Mouse (Mus musculus) neural tube, embryonic 11.5 days (tissue): Measurements from ENCODE around the gene Ptprd. TPM values are rescaled to one million over a fixed set of nuclear protein-coding genes. Genes with fewer than 3 reads are reported as not detected.

Experiments
- ATAC-seq: fragments of 200-750 bp; cut with Nextera tagmentation; 2 replicates; pipeline ENCODE4 v1.8.0; 2017; ENCODE audit warnings: moderate number of reproducible peaks, mild to moderate bottlenecking, moderate TSS enrichment, moderate library complexity; ENCODE audit not compliant: insufficient read depth, low FRiP score, low TSS enrichment
- DNase-seq: peaks from one replicate; pipeline ENCODE4 v3.0.0-alpha.2; 2015; ENCODE audit warnings: low spot score
- H3K27ac ChIP-seq: fragments of 300-500 bp; sonication (generic); 2 replicates; pipeline ENCODE4 v1.5.1; 2014; ENCODE audit warnings: low read depth, mild to moderate bottlenecking, low read length
- H3K27me3 ChIP-seq: fragments of 300-500 bp; sonication (generic); 2 replicates; pipeline ENCODE4 v1.6.1; 2014; ENCODE audit warnings: mild to moderate bottlenecking, low read length, mixed read lengths; ENCODE audit not compliant: control insufficient read depth, insufficient read depth
- H3K36me3 ChIP-seq: fragments of 300-500 bp; sonication (generic); 2 replicates; pipeline ENCODE4 v1.6.1; 2014; ENCODE audit warnings: mild to moderate bottlenecking, low read length, moderate library complexity, mixed read lengths; ENCODE audit not compliant: control insufficient read depth, insufficient read depth
- H3K4me1 ChIP-seq: fragments of 300-500 bp; sonication (generic); 2 replicates; pipeline ENCODE4 v1.6.1; 2014; ENCODE audit warnings: low read length, mixed read lengths; ENCODE audit not compliant: control insufficient read depth, insufficient read depth
- H3K4me2 ChIP-seq: fragments of 300-500 bp; sonication (generic); 2 replicates; pipeline ENCODE4 v1.6.1; 2014; ENCODE audit warnings: low read depth, mild to moderate bottlenecking, moderate library complexity
- H3K4me3 ChIP-seq: fragments of 300-500 bp; sonication (generic); 2 replicates; pipeline ENCODE4 v1.5.1; 2014; ENCODE audit warnings: low read depth, low read length
- H3K9ac ChIP-seq: fragments of 300-500 bp; sonication (generic); 2 replicates; pipeline ENCODE4 v1.6.1; 2014; ENCODE audit warnings: mild to moderate bottlenecking, low read length
- H3K9me3 ChIP-seq: fragments of 300-500 bp; sonication (generic); 2 replicates; pipeline ENCODE4 v1.6.1; 2016; ENCODE audit warnings: low read length; ENCODE audit not compliant: control insufficient read depth
- WGBS: fragments of 180-500 bp; shearing (Covaris S2); extraction: QIAGEN DNeasy Blood & Tissue Kit; methylation state at CpG from one replicate; pipeline ENCODE4 v1.1.7; 2014; 5-methylcytosine and 5-hydroxymethylcytosine counted together
- polyA plus RNA-seq: library from polyadenylated mRNA; unstranded; fragments of >200 nt; fragmentation: Nextera tagmentation; extraction: Ambion mirVana; gene quantifications from 2 replicates; pipeline ENCODE4 v1.2.1, GENCODE M21; 2014

The Ptprd gene
- polyA plus RNA-seq, 1 experiment from 2014 or later = 41.2 TPM

DNA sequence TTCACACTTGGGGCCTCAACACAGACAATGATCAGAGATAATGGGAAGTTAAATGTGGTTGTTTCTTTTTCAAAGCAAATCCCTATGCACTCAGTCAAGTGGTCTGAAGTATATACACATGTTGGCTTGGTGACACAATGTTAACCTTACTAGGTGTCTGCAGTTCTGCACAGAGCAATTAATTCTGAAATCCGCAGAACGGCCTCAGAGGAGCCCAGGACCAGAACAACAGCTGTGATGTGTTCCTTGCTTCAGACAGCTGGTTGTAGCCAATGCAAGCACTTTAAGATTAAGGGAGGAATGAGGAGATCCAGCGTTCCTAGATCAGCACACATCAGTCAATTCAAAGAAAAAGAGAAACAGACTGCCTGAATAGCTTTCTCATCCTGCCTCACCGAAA lies 1891.9 kb downstream of the Ptprd start:
- Histone ChIP-seq H3K27me3 (no peaks in the 10 kb centered on the region), H3K4me1 (peaks cover 2% of the 10 kb centered on the region; the same call in 1 of the 2 replicates), H3K27ac (no peak overlapping the region), H3K4me2 (no peak overlapping the region), H3K9ac (no peak overlapping the region), H3K9me3 (no peaks in the 10 kb centered on the region), H3K4me3 (no peak overlapping the region), H3K36me3 (no peaks in the 10 kb centered on the region)
- DNase-seq (no peak), ATAC-seq (no peak)
- 68% methylated on average over 4 of the region's 4 CpGs for WGBS

DNA sequence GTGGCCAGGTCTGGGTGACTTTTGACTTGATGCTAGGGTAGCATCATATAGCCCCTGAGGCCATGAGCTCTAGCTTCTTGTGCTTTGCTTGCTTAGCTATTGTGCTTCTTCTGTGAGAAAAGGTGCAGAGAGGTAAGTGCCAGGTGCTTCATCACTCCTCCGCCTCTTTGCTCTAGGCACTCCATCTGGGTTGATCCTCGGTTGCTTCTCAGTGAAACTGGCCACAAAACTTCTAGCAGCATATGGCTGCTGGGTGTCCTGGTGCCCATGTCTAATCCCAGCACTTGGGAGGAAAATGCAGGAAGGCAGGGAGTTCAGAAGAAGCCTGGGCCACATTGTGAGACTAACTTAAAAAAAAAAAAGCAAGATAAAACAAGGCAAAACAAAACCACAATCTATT lies 1895.8 kb downstream of the Ptprd start:
- H3K27me3 ChIP-seq = no peaks in the 10 kb centered on the region
- WGBS = 91% methylated on average over 2 of the region's 2 CpGs

DNA sequence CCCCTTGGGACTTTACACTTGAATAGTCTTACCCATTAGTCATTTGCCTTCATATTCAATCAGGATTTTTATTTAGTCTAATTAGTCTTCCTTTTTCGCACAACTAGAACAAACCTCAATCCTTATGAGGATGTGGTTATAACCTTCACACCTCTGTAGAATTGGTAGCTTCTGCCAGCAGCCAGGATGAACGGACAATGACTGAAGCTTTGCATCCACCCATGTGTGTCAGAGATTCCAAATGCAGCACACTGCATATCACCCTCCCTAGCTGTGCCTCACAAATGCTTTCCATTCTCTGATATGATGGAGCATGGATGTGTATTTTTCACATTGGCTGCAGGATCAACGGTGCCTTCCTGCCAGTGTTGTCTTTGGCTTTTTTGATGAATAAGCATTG lies 1898.0 kb downstream of the Ptprd start:
- Histone ChIP-seq H3K9ac (no peak overlapping the region), H3K4me1 (no peaks in the 10 kb centered on the region), H3K4me3 (no peak overlapping the region), H3K27me3 (no peaks in the 10 kb centered on the region), H3K9me3 (no peaks in the 10 kb centered on the region), H3K27ac (no peak overlapping the region; the same call in 1 of the 2 replicates), H3K36me3 (no peaks in the 10 kb centered on the region), H3K4me2 (no peak overlapping the region)
- ATAC-seq = no peak
- WGBS = 72% methylated on average over 3 of the region's 3 CpGs
- no peak for DNase-seq

More for the DNA sequence above, 1895.8 kb downstream of the Ptprd start:
- DNase-seq (no peak), ATAC-seq (no peak)
- no peaks in the 10 kb centered on the region for H3K36me3 ChIP-seq
- no peak overlapping the region for H3K9ac ChIP-seq
- no peak overlapping the region for H3K4me2 ChIP-seq
- H3K4me1 ChIP-seq = no peaks in the 10 kb centered on the region
- H3K4me3 ChIP-seq = no peak overlapping the region
- H3K9me3 ChIP-seq = no peaks in the 10 kb centered on the region
- no peak overlapping the region for H3K27ac ChIP-seq

DNA sequence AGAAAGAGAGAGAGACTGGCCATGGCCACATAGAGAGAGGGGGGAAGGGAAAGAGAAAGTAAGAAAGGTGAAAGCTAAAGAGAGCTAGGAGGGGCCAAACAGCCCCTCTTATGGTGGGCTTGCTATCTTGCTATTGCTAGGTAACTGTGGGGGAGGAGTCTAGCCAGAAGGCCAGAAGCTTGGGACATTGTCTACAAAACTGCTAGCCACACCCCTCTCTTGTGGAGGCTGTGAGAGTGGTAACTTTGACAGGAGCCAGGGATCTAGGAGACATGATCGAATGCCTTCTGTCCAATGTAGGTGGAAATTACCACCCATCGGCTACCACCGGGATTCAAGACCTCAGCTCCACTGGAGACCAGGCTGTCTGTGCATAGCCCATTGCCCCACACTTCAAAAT lies 1899.2 kb downstream of the Ptprd start:
- H3K4me2 ChIP-seq = no peak overlapping the region
- no peaks in the 10 kb centered on the region for H3K27me3 ChIP-seq
- H3K4me3 ChIP-seq = no peak overlapping the region
- ATAC-seq = no peak
- no peak overlapping the region for H3K27ac ChIP-seq
- no peak overlapping the region for H3K9ac ChIP-seq
- H3K36me3 ChIP-seq = no peaks in the 10 kb centered on the region
- 88% methylated on average over 3 of the region's 3 CpGs for WGBS
- no peak for DNase-seq
- H3K4me1 ChIP-seq = no peaks in the 10 kb centered on the region
- no peaks in the 10 kb centered on the region for H3K9me3 ChIP-seq

DNA sequence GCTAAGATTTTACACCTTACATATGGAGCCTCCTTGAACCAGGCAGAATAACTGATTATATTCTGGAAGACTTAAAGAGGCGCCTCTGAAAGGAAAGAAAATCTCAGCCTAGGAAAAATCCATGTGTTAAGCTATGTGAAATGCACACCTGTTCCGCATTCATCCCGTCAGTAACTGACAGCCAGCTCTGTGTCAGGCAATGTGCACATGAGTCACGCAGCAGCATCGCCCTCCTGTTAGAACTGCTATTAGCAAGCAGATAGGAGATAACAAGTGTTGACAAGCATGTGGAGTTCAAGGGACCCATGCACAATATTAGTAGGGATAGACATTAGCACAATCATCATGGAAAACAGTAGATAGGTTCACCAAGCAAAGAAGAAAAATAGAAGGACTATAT lies 1905.8 kb downstream of the Ptprd start:
- H3K4me1 ChIP-seq = no peaks in the 10 kb centered on the region
- no peak overlapping the region for H3K9ac ChIP-seq
- H3K27me3 ChIP-seq = no peaks in the 10 kb centered on the region
- ATAC-seq (no peak), DNase-seq (no peak)
- H3K4me2 ChIP-seq = no peak overlapping the region
- H3K36me3 ChIP-seq = no peaks in the 10 kb centered on the region
- H3K27ac ChIP-seq = no peak overlapping the region
- no peak overlapping the region for H3K4me3 ChIP-seq
- H3K9me3 ChIP-seq = no peaks in the 10 kb centered on the region
- WGBS = 90% methylated on average over 5 of the region's 5 CpGs

DNA sequence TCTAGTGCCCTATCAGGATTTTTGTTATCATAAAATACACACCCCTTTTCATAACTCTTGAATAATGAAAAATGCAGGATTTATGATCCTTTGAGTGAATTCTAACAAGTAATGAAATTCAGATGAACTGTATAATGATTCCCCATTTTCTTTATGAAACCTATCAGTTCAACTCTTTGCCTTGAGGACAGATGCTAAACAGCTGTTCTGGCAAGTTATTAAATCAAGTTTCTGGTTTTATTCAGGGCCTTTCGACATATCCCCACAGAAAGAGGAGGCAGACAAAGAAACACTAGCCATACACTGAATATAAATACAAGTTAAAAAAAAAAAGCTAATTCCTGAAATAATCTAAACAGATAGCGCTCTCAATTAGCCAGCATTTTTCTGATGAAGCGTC lies 1914.4 kb downstream of the Ptprd start:
- whole genome bisulfite sequencing = 87% methylated on average over 3 of the region's 3 CpGs
- Histone ChIP-seq H3K36me3 (no peaks in the 10 kb centered on the region), H3K9me3 (no peaks in the 10 kb centered on the region), H3K4me2 (no peak overlapping the region), H3K4me1 (no peaks in the 10 kb centered on the region), H3K9ac (no peak overlapping the region), H3K27me3 (no peaks in the 10 kb centered on the region), H3K4me3 (no peak overlapping the region), H3K27ac (no peak overlapping the region)
- DNase-seq (no peak), ATAC-seq (no peak)

DNA sequence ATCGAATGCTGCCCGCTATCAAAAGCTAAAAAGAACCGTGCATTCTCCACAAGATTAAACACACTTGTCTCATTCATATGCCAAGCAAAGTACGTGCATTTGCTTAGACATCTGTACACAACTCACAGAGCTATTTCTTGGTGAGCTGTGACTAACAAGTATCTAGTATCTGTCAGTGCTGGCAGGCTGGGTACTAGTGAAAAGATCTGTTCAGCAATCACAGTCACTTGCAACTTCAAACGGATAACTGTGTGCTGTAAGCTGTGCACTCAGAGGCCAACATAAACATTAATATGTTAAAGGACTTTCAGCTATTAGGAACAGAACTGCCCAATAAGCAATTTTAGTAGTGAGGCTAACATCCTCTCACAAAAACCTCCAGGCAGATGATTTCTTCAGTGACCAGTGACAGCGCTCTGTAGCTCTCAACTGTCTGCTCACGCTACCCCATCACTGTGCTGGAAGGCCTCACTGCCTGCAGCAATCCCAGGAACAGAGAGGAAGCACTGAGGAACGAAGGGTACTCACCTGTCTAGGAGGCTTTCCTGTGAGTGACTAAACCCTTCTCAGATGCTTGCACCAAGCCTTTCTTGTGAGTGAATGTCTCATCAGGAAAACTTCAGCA lies 1918.9 kb downstream of the Ptprd start:
- Histone ChIP-seq H3K4me3 (no peak overlapping the region), H3K27ac (no peak overlapping the region), H3K27me3 (no peaks in the 10 kb centered on the region), H3K36me3 (no peaks in the 10 kb centered on the region), H3K4me2 (no peak overlapping the region), H3K4me1 (peaks cover 6% of the 10 kb centered on the region; the same call in 1 of the 2 replicates), H3K9me3 (no peaks in the 10 kb centered on the region), H3K9ac (no peak overlapping the region)
- ATAC-seq (no peak), DNase-seq (no peak)
- WGBS = 85% methylated on average over 8 of the region's 8 CpGs

DNA sequence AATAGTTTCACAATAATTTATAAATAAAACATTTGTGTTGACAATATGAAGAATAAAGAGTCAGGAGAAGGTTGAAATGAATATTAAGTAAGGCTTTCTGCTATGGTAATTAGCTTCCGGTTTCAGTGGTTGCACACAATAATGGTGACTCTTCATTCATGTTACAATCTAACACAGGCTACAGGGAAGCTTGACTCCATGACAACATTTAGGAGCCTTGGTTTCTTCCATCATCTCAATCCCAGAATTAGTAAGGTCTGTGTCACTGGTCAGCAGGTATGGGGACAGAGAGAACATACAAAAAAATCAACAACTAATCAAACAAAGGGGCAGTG lies 1921.3 kb downstream of the Ptprd start:
- Histone ChIP-seq H3K4me2 (no peak overlapping the region), H3K4me3 (no peak overlapping the region), H3K4me1 (peaks cover 8% of the 10 kb centered on the region; the same call in 1 of the 2 replicates), H3K27ac (no peak overlapping the region), H3K9ac (no peak overlapping the region), H3K27me3 (no peaks in the 10 kb centered on the region), H3K9me3 (no peaks in the 10 kb centered on the region), H3K36me3 (no peaks in the 10 kb centered on the region)
- no peak for DNase-seq
- 77% methylated on average over 1 of the region's 1 CpGs for WGBS
- ATAC-seq = no peak

DNA sequence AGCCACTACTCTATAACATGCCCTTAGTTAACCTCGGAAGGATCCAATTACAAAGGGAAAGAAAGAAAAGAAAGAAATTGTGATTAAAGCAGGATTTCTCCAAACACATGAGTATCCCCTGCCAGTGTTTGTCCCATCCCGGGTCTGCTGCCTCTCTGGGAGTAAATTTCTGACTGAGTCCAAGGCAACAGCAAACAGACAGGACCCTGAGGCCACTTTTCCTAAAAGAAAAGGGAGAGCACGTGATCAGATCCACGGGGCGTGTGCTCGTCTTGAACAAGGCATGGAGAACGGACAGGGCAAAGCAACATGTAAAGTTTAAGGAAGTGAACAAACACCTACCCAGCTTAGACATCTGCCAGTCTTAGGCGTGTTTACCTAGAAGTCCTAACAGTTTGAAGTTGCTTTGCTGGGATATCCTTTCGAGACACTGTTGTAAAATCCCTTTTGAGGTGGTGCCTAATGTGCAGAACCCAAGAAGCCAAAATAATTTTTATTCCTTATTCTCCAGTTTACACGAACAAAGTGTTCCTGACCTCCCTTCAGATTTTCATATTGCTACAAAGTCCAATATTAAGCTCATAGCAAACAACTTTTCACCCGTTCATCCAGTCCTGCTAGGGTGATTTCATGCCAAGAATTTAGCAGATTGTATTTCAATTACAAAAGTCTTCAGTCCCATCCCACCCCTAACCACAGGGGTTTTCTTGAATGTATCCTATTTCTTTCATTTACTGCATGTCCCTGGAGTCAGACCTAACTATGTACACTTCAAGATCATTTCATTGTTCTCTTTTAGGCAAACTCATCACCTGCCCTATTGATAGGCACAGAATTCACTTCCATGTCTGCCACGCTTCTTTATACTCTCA lies 1921.9 kb downstream of the Ptprd start:
- Histone ChIP-seq H3K27ac (no peak overlapping the region), H3K4me2 (no peak overlapping the region), H3K4me1 (peaks cover 8% of the 10 kb centered on the region; the same call in 1 of the 2 replicates), H3K36me3 (no peaks in the 10 kb centered on the region), H3K27me3 (no peaks in the 10 kb centered on the region), H3K9me3 (no peaks in the 10 kb centered on the region), H3K9ac (no peak overlapping the region), H3K4me3 (no peak overlapping the region)
- no peak for DNase-seq
- ATAC-seq = no peak
- 43% methylated on average over 12 of the region's 12 CpGs for WGBS
